Mouse (Mus musculus) limb, embryonic 15.5 days (tissue): Measurements from ENCODE around the gene Gm44511. TPM values are rescaled to one million over a fixed set of nuclear protein-coding genes. Genes with fewer than 3 reads are reported as not detected.
A peak's percentile ranks its signal among the peaks of the same experiment; 100 is the strongest.

Source experiments
- ATAC-seq: fragments of 200-750 bp; cut with Nextera tagmentation; 2 replicates; pipeline ENCODE4 v1.8.0; 2017; ENCODE audit warnings: low read depth, moderate TSS enrichment; ENCODE audit not compliant: insufficient number of reproducible peaks, low FRiP score, low TSS enrichment
- H3K27ac ChIP-seq: fragments of 300-500 bp; sonication (generic); 2 replicates; pipeline ENCODE4 v1.5.1; 2015; ENCODE audit warnings: moderate library complexity, mild to moderate bottlenecking, inconsistent platforms
- H3K27me3 ChIP-seq: fragments of 300-500 bp; sonication (generic); 2 replicates; pipeline ENCODE4 v1.6.1; 2015; ENCODE audit warnings: inconsistent platforms
- H3K36me3 ChIP-seq: fragments of 300-500 bp; sonication (generic); 2 replicates; pipeline ENCODE4 v1.6.1; 2015; ENCODE audit warnings: inconsistent platforms
- H3K4me1 ChIP-seq: fragments of 300-500 bp; sonication (generic); 2 replicates; pipeline ENCODE4 v1.6.1; 2015; ENCODE audit warnings: inconsistent platforms
- H3K4me2 ChIP-seq: fragments of 300-500 bp; sonication (generic); 2 replicates; pipeline ENCODE4 v1.6.1; 2015; ENCODE audit warnings: mild to moderate bottlenecking, inconsistent platforms
- H3K4me3 ChIP-seq: fragments of 300-500 bp; sonication (generic); 2 replicates; pipeline ENCODE4 v1.5.1; 2015; ENCODE audit warnings: mild to moderate bottlenecking, inconsistent platforms
- H3K9ac ChIP-seq: fragments of 300-500 bp; sonication (generic); 2 replicates; pipeline ENCODE4 v1.6.1; 2015; ENCODE audit warnings: inconsistent platforms
- H3K9me3 ChIP-seq: fragments of 300-500 bp; sonication (generic); 2 replicates; pipeline ENCODE4 v1.6.1; 2016; ENCODE audit warnings: inconsistent platforms
- WGBS: fragments of 180-500 bp; shearing (Covaris S2); methylation state at CpG from one replicate; pipeline ENCODE4 v1.1.7; 2015; 5-methylcytosine and 5-hydroxymethylcytosine counted together
- polyA plus RNA-seq: library from polyadenylated mRNA; unstranded; fragments of >200 nt; fragmentation: Nextera tagmentation; extraction: Ambion mirVana; gene quantifications from 2 replicates; pipeline ENCODE4 v1.2.1, GENCODE M21; 2015

Gm44511 gene
- polyA plus RNA-seq, 1 experiment from 2014 or later: not detected

DNA sequence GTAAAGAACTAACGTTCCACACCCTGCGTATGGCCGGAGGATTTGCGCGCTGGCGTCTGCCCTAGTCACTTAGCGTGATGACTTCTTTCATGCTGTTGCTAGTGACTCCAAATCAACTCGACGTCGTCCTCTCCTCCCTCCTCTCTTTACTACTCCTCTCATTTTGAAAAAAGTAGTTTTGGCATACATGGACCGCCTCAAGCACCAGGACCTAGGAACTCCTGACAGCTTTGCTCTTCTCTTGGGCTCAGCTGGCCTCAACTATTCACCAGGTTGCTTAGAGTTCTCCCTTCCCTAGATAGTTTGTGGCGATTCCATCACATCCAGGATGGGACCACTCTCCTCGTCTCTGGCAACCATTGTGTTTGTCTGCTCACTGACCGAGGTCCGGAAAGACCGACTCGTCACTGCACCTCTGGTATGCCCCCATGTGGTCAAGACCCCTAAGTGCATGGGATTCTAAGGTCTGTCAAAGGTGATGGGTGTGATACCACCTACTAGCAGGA lies 13.2 kb upstream of the Gm44511 start:
- ATAC-seq: peak; percentile 6; the same call in 1 of the 2 replicates
- peak overlapping the region; percentile 70 for H3K4me2 ChIP-seq
- H3K4me1 ChIP-seq: peaks cover 20% of the 10 kb centered on the region
- no peaks in the 10 kb centered on the region for H3K36me3 ChIP-seq
- H3K9ac ChIP-seq: peak overlapping the region; percentile 43; the same call in 1 of the 2 replicates
- WGBS: under 1% methylated on average over 17 of the region's 17 CpGs
- H3K9me3 ChIP-seq: no peaks in the 10 kb centered on the region
- H3K27ac ChIP-seq: peak overlapping the region; percentile 97
- peak overlapping the region; percentile 70 for H3K4me3 ChIP-seq
- H3K27me3 ChIP-seq: no peaks in the 10 kb centered on the region

DNA sequence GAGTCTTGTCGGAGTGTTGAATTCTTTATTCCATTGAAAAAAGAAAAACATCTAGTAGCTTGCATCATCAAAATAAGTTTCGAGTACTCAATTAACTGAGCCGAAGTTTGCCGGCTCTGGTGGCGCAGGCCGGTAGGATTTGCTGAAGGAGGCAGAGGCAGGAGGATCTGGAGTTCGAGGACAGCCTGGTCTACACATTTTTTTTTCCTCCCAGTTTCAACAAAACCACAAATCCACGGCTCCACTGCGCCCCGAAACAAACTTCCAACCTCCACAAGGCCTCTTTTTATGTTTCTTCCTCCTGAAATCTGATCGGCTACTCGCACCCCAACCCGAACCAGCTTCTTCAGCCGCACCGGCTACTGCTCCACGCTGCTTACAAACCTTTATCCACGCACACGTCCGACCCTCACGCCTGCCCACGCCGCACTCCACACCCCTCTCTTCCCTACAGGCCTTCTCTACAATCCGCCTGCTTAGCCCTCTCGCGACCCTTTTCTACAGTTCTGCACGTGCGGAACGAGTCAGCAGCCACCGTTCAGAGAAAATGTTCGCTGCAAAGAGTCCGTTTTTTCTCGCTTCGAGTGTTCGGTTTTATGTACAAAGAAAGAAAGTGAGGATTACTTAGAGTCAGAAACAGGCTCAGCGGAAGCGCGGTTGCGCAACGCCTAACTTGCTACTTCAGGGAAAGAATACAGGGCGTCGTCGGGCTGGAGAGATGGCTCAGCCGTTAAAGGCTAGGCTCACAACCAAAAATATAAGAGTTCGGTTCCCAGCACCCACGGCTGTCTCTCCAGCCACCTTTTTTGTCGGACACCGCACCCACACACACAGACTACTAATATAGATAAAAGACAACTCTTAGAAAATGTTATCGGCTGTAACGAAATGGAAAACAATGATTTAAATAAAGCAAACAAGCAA lies 12.5 kb upstream of the Gm44511 start:
- no peaks in the 10 kb centered on the region for H3K9me3 ChIP-seq
- peak; percentile 45 for ATAC-seq
- H3K4me1 ChIP-seq: peaks cover 17% of the 10 kb centered on the region
- no peaks in the 10 kb centered on the region for H3K27me3 ChIP-seq
- peak overlapping the region; percentile 70 for H3K4me3 ChIP-seq
- H3K27ac ChIP-seq: peak overlapping the region; percentile 97
- WGBS: under 1% methylated on average over 49 of the region's 49 CpGs
- peak overlapping the region; percentile 70 for H3K4me2 ChIP-seq
- H3K9ac ChIP-seq: peak overlapping the region; percentile 67
- H3K36me3 ChIP-seq: no peaks in the 10 kb centered on the region

GRCm38 (mm10) chr6:128837454-128838341 lies 11.6 kb upstream of the Gm44511 start:
- Histone ChIP-seq H3K4me2 (peak overlapping the region; percentile 53), H3K27ac (peak overlapping the region; percentile 97), H3K27me3 (no peaks in the 10 kb centered on the region), H3K36me3 (no peaks in the 10 kb centered on the region), H3K9me3 (no peaks in the 10 kb centered on the region), H3K4me3 (peak overlapping the region; percentile 70), H3K9ac (peak overlapping the region; percentile 31; the same call in 1 of the 2 replicates), H3K4me1 (peaks cover 17% of the 10 kb centered on the region)
- ATAC-seq: no peak
- 2% methylated on average over 14 of the region's 14 CpGs for WGBS

DNA sequence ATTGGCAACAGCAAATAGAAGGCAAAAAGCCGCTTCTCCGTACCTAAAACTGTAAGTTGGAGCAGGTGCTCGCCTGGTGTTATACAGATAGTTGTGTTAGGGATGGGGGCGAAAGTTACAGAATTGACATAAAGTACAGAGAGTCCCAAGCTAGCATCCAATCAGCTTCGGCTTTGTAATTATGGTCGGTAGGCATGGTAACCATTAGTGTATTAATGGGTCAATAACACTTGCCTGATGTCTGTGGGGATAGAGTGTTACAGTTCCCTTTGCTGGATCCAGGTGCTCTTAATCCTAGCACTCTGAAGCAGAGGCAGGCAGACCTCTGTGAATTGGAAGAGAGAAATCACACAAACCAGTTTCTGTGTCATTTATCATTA lies 10.8 kb upstream of the Gm44511 start:
- H3K27ac ChIP-seq: peak overlapping the region; percentile 97; the same call in 1 of the 2 replicates
- no peak for ATAC-seq
- peak overlapping the region; percentile 70 for H3K4me3 ChIP-seq
- H3K9ac ChIP-seq: no peak overlapping the region
- 88% methylated on average over 6 of the region's 6 CpGs for WGBS
- H3K9me3 ChIP-seq: no peaks in the 10 kb centered on the region
- peaks cover 17% of the 10 kb centered on the region for H3K4me1 ChIP-seq
- no peaks in the 10 kb centered on the region for H3K27me3 ChIP-seq
- H3K36me3 ChIP-seq: no peaks in the 10 kb centered on the region
- H3K4me2 ChIP-seq: peak overlapping the region; percentile 53

GRCm38 (mm10) chr6:128836191-128836954 lies 10.3 kb upstream of the Gm44511 start:
- Histone ChIP-seq H3K27ac (no peak overlapping the region), H3K4me2 (no peak overlapping the region), H3K4me3 (no peak overlapping the region), H3K9ac (no peak overlapping the region), H3K36me3 (no peaks in the 10 kb centered on the region), H3K9me3 (no peaks in the 10 kb centered on the region), H3K4me1 (peaks cover 13% of the 10 kb centered on the region), H3K27me3 (no peaks in the 10 kb centered on the region)
- no peak for ATAC-seq
- WGBS: 87% methylated on average over 8 of the region's 8 CpGs

DNA sequence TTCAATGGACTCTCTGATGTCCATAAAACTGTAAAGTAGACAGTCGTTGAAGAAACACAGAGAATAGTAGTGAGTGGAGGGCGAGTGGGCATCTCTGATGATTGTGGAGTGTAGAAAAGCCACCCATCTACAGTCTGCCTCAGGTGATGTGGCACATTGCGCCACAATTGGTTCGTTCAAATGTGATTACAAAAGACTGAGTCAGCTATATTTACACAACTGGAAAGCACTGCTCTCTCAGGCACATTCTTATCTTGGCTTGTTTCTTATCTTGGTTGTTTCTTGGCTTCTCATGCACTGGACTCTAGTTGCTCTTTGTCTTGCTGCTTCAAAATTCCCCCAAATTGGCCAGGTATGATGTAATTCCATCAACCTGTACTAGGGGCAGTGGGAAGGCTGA lies 9.5 kb upstream of the Gm44511 start:
- H3K4me3 ChIP-seq: no peak overlapping the region
- H3K9ac ChIP-seq: no peak overlapping the region
- no peak for ATAC-seq
- H3K27me3 ChIP-seq: no peaks in the 10 kb centered on the region
- 80% methylated on average over 4 of the region's 4 CpGs for WGBS
- no peaks in the 10 kb centered on the region for H3K9me3 ChIP-seq
- H3K4me1 ChIP-seq: peaks cover 13% of the 10 kb centered on the region
- no peaks in the 10 kb centered on the region for H3K36me3 ChIP-seq
- H3K27ac ChIP-seq: no peak overlapping the region
- H3K4me2 ChIP-seq: no peak overlapping the region

GRCm38 (mm10) chr6:128833046-128833445 lies 6.9 kb upstream of the Gm44511 start:
- no peak overlapping the region for H3K9ac ChIP-seq
- H3K4me3 ChIP-seq: no peak overlapping the region
- no peak overlapping the region for H3K4me2 ChIP-seq
- no peaks in the 10 kb centered on the region for H3K9me3 ChIP-seq
- 85% methylated on average over 10 of the region's 10 CpGs for WGBS
- H3K4me1 ChIP-seq: peaks cover 7% of the 10 kb centered on the region; the same call in 1 of the 2 replicates
- H3K36me3 ChIP-seq: no peaks in the 10 kb centered on the region
- H3K27me3 ChIP-seq: no peaks in the 10 kb centered on the region
- H3K27ac ChIP-seq: no peak overlapping the region
- ATAC-seq: no peak

- H3K4me2 ChIP-seq: no peak overlapping the region
- no peak overlapping the region for H3K4me3 ChIP-seq
- no peaks in the 10 kb centered on the region for H3K9me3 ChIP-seq
- ATAC-seq: no peak
- no peak overlapping the region for H3K9ac ChIP-seq
- H3K36me3 ChIP-seq: no peaks in the 10 kb centered on the region
- H3K27ac ChIP-seq: no peak overlapping the region
- H3K27me3 ChIP-seq: no peaks in the 10 kb centered on the region
- no peaks in the 10 kb centered on the region for H3K4me1 ChIP-seq
- 46% methylated on average over 4 of the region's 4 CpGs for WGBS
Measured at GRCm38 (mm10) chr6:128829837-128830236, 3.7 kb upstream of the Gm44511 start.

- H3K9ac ChIP-seq: no peak overlapping the region
- no peak overlapping the region for H3K4me3 ChIP-seq
- no peak for ATAC-seq
- no peaks in the 10 kb centered on the region for H3K36me3 ChIP-seq
- no peak overlapping the region for H3K27ac ChIP-seq
- H3K9me3 ChIP-seq: no peaks in the 10 kb centered on the region
- no peak overlapping the region for H3K4me2 ChIP-seq
- H3K4me1 ChIP-seq: no peaks in the 10 kb centered on the region
- 82% methylated on average over 3 of the region's 3 CpGs for WGBS
- no peaks in the 10 kb centered on the region for H3K27me3 ChIP-seq
Measured at GRCm38 (mm10) chr6:128826781-128827180, 666 bp upstream of the Gm44511 start.

GRCm38 (mm10) chr6:128818083-128818802 lies 7.9 kb downstream of the Gm44511 start:
- WGBS: 75% methylated on average over 4 of the region's 4 CpGs
- Histone ChIP-seq H3K4me2 (no peak overlapping the region), H3K36me3 (no peaks in the 10 kb centered on the region), H3K27me3 (no peaks in the 10 kb centered on the region), H3K9ac (no peak overlapping the region), H3K27ac (no peak overlapping the region), H3K4me1 (no peaks in the 10 kb centered on the region), H3K4me3 (no peak overlapping the region), H3K9me3 (no peaks in the 10 kb centered on the region)
- no peak for ATAC-seq

- Histone ChIP-seq H3K27me3 (no peaks in the 10 kb centered on the region), H3K9me3 (no peaks in the 10 kb centered on the region), H3K27ac (no peak overlapping the region), H3K4me3 (no peak overlapping the region), H3K9ac (no peak overlapping the region), H3K4me1 (no peaks in the 10 kb centered on the region), H3K36me3 (no peaks in the 10 kb centered on the region), H3K4me2 (no peak overlapping the region)
- WGBS: 85% methylated on average over 5 of the region's 5 CpGs
- no peak for ATAC-seq
Measured at GRCm38 (mm10) chr6:128808532-128808931, 17.6 kb downstream of the Gm44511 start.
